Mouse (Mus musculus) forebrain, embryonic 10.5 days (tissue): ENCODE data around the gene Man2a2. TPM values are rescaled to one million over a fixed set of nuclear protein-coding genes. Genes with fewer than 3 reads are reported as not detected.

Source experiments
- DNase-seq: peaks from one replicate; pipeline ENCODE4 v3.0.0-alpha.2; 2017; ENCODE audit warnings: low spot score; ENCODE audit errors: extremely low spot score
- H3K27ac ChIP-seq: fragments of 300-500 bp; sonication (generic); 2 replicates; pipeline ENCODE4 v1.5.1; 2016; ENCODE audit warnings: mild to moderate bottlenecking
- H3K27me3 ChIP-seq: fragments of 300-500 bp; sonication (generic); 2 replicates; pipeline ENCODE4 v1.6.1; 2016; ENCODE audit warnings: mild to moderate bottlenecking; ENCODE audit not compliant: poor library complexity, severe bottlenecking
- H3K36me3 ChIP-seq: fragments of 300-500 bp; sonication (generic); replicated peaks from 2 replicates; pipeline ENCODE4 v1.6.1; 2016; ENCODE audit warnings: mild to moderate bottlenecking, moderate library complexity
- H3K4me1 ChIP-seq: fragments of 300-500 bp; sonication (generic); 2 replicates; pipeline ENCODE4 v1.6.1; 2016
- H3K4me3 ChIP-seq: fragments of 300-500 bp; sonication (generic); 2 replicates; pipeline ENCODE4 v1.5.1; 2016; ENCODE audit warnings: mild to moderate bottlenecking, moderate library complexity
- H3K9me3 ChIP-seq: fragments of 300-500 bp; sonication (generic); 2 replicates; pipeline ENCODE4 v1.6.1; 2016; ENCODE audit warnings: mild to moderate bottlenecking, moderate library complexity
- WGBS: fragments of 180-500 bp; shearing (Covaris S2); methylation state at CpG from one replicate; pipeline ENCODE4 v1.1.7; 2016; 5-methylcytosine and 5-hydroxymethylcytosine counted together
- polyA plus RNA-seq: library from polyadenylated mRNA; unstranded; fragments of >200 nt; fragmentation: Nextera tagmentation; extraction: Ambion mirVana; gene quantifications from 2 replicates; pipeline ENCODE4 v1.2.1, GENCODE M21; 2016

Man2a2 gene
- polyA plus RNA-seq, 1 experiment from 2014 or later = 17.8 TPM

- Histone ChIP-seq H3K27me3 (no peaks in the 10 kb centered on the region), H3K36me3 (peaks cover 91% of the 10 kb centered on the region), H3K27ac (no peak overlapping the region), H3K9me3 (no peaks in the 10 kb centered on the region), H3K4me1 (peaks cover 22% of the 10 kb centered on the region), H3K4me3 (no peak overlapping the region)
- no peak for DNase-seq
- 68% methylated on average over 4 of the region's 4 CpGs for WGBS
Observed at GRCm38 (mm10) chr7:80358039-80358438, 13.1 kb downstream of the Man2a2 start.

GRCm38 (mm10) chr7:80357156-80357555, 14.0 kb downstream of the Man2a2 start:
- WGBS = 19% methylated on average over 8 of the region's 8 CpGs
- Histone ChIP-seq H3K27me3 (no peaks in the 10 kb centered on the region), H3K27ac (peak overlapping the region; percentile 69), H3K4me1 (peaks cover 22% of the 10 kb centered on the region), H3K4me3 (no peak overlapping the region), H3K9me3 (no peaks in the 10 kb centered on the region), H3K36me3 (peaks cover 91% of the 10 kb centered on the region)
- peak; percentile 31 for DNase-seq

- Histone ChIP-seq H3K36me3 (peaks cover 90% of the 10 kb centered on the region), H3K27ac (peak overlapping the region; percentile 69)
Observed at GRCm38 (mm10) chr7:80356351-80356750, 14.8 kb downstream of the Man2a2 start.

GRCm38 (mm10) chr7:80352920-80353319, 18.3 kb downstream of the Man2a2 start:
- Histone ChIP-seq H3K36me3 (peaks cover 72% of the 10 kb centered on the region), H3K27ac (no peak overlapping the region), H3K9me3 (no peaks in the 10 kb centered on the region), H3K4me1 (peaks cover 22% of the 10 kb centered on the region), H3K27me3 (no peaks in the 10 kb centered on the region), H3K4me3 (no peak overlapping the region)
- DNase-seq = no peak
- WGBS = 91% methylated on average over 8 of the region's 8 CpGs

More at GRCm38 (mm10) chr7:80356351-80356750, 14.8 kb downstream of the Man2a2 start:
- DNase-seq = no peak
- WGBS = 87% methylated on average over 13 of the region's 13 CpGs
- Histone ChIP-seq H3K4me3 (no peak overlapping the region), H3K4me1 (peaks cover 22% of the 10 kb centered on the region), H3K27me3 (no peaks in the 10 kb centered on the region), H3K9me3 (no peaks in the 10 kb centered on the region)

GRCm38 (mm10) chr7:80350808-80351207, 20.4 kb downstream of the Man2a2 start:
- H3K4me3 ChIP-seq = no peak overlapping the region
- H3K9me3 ChIP-seq = 0 out of 2 replicates have a peak, but pooled peaks cover 1% of the 10 kb centered on the region
- no peak overlapping the region for H3K27ac ChIP-seq
- peaks cover 13% of the 10 kb centered on the region for H3K4me1 ChIP-seq
- no peak for DNase-seq
- H3K27me3 ChIP-seq = no peaks in the 10 kb centered on the region
- H3K36me3 ChIP-seq = peaks cover 56% of the 10 kb centered on the region
- WGBS = 74% methylated on average over 2 of the region's 2 CpGs

- Histone ChIP-seq H3K9me3 (peaks cover 7% of the 10 kb centered on the region; the same call in 1 of the 2 replicates), H3K27me3 (no peaks in the 10 kb centered on the region), H3K27ac (0 out of 2 replicates have a peak overlapping the region, but pooled peaks have one; percentile 25), H3K36me3 (peaks cover 39% of the 10 kb centered on the region), H3K4me1 (peaks cover 23% of the 10 kb centered on the region), H3K4me3 (no peak overlapping the region)
- no peak for DNase-seq
- WGBS = 76% methylated on average over 13 of the region's 13 CpGs
Observed at GRCm38 (mm10) chr7:80347670-80348586, 23.2 kb downstream of the Man2a2 start.

- H3K27me3 ChIP-seq = peaks cover 6% of the 10 kb centered on the region
- H3K9me3 ChIP-seq = peaks cover 7% of the 10 kb centered on the region; the same call in 1 of the 2 replicates
- H3K27ac ChIP-seq = no peak overlapping the region
- no peak overlapping the region for H3K4me3 ChIP-seq
- no peak for DNase-seq
- peaks cover 29% of the 10 kb centered on the region for H3K36me3 ChIP-seq
- H3K4me1 ChIP-seq = peaks cover 34% of the 10 kb centered on the region
- WGBS = 95% methylated on average over 5 of the region's 5 CpGs
Observed at GRCm38 (mm10) chr7:80346830-80347229, 24.3 kb downstream of the Man2a2 start.

GRCm38 (mm10) chr7:80346173-80346572, 25.0 kb downstream of the Man2a2 start:
- peaks cover 40% of the 10 kb centered on the region for H3K4me1 ChIP-seq
- 94% methylated on average over 9 of the region's 9 CpGs for WGBS
- H3K27me3 ChIP-seq = peaks cover 13% of the 10 kb centered on the region
- DNase-seq = no peak
- H3K9me3 ChIP-seq = peaks cover 7% of the 10 kb centered on the region; the same call in 1 of the 2 replicates
- peaks cover 23% of the 10 kb centered on the region for H3K36me3 ChIP-seq
- no peak overlapping the region for H3K27ac ChIP-seq
- H3K4me3 ChIP-seq = no peak overlapping the region

GRCm38 (mm10) chr7:80343270-80344018, 27.7 kb downstream of the Man2a2 start:
- WGBS = 26% methylated on average over 19 of the region's 19 CpGs
- DNase-seq = no peak

GRCm38 (mm10) chr7:80342858-80343257, 28.3 kb downstream of the Man2a2 start, which contains the start of gene Hddc3:
Gene Hddc3 (plus strand): TSS chr7:80343104.
- Histone ChIP-seq H3K4me1 (peaks cover 65% of the 10 kb centered on the region), H3K36me3 (peaks cover 12% of the 10 kb centered on the region), H3K27ac (peak within 1 kb of the TSS; percentile 90), H3K4me3 (peak within 1 kb of the TSS; percentile 67), H3K27me3 (peaks cover 15% of the 10 kb centered on the region), H3K9me3 (peaks cover 7% of the 10 kb centered on the region; the same call in 1 of the 2 replicates)
- peak; percentile 92 for DNase-seq
- WGBS = 1% methylated on average over 25 of the region's 25 CpGs

More at GRCm38 (mm10) chr7:80343270-80344018, 27.7 kb downstream of the Man2a2 start:
- peaks cover 64% of the 10 kb centered on the region for H3K4me1 ChIP-seq
- H3K27me3 ChIP-seq = peaks cover 15% of the 10 kb centered on the region
- H3K9me3 ChIP-seq = peaks cover 7% of the 10 kb centered on the region; the same call in 1 of the 2 replicates
- peaks cover 10% of the 10 kb centered on the region for H3K36me3 ChIP-seq
- H3K27ac ChIP-seq = peak overlapping the region; percentile 90
- H3K4me3 ChIP-seq = peak overlapping the region; percentile 67

GRCm38 (mm10) chr7:80341793-80342192, 29.4 kb downstream of the Man2a2 start:
- Histone ChIP-seq H3K9me3 (peaks cover 7% of the 10 kb centered on the region; the same call in 1 of the 2 replicates), H3K36me3 (peaks cover 23% of the 10 kb centered on the region), H3K27ac (no peak overlapping the region), H3K4me3 (no peak overlapping the region), H3K4me1 (peaks cover 59% of the 10 kb centered on the region), H3K27me3 (peaks cover 15% of the 10 kb centered on the region)
- no peak for DNase-seq
- 83% methylated on average over 7 of the region's 7 CpGs for WGBS

- H3K27me3 ChIP-seq = peaks cover 15% of the 10 kb centered on the region
- 3% methylated on average over 11 of the region's 11 CpGs for WGBS
- H3K9me3 ChIP-seq = peaks cover 5% of the 10 kb centered on the region; the same call in 1 of the 2 replicates
- H3K36me3 ChIP-seq = peaks cover 29% of the 10 kb centered on the region
- DNase-seq = peak; percentile 74
- peak within 1 kb of the TSS; percentile 75 for H3K4me3 ChIP-seq
- H3K4me1 ChIP-seq = peaks cover 59% of the 10 kb centered on the region
- peak within 1 kb of the TSS; percentile 86 for H3K27ac ChIP-seq
Observed at GRCm38 (mm10) chr7:80340793-80341192, 30.4 kb downstream of the Man2a2 start, which contains the start of gene Unc45a. Gene Unc45a (minus strand): TSS chr7:80341005.
